Mouse (Mus musculus) forebrain, postnatal 0 days (tissue): ENCODE results near the gene Zfp706. TPM values are rescaled to one million over a fixed set of nuclear protein-coding genes. Genes with fewer than 3 reads are reported as not detected.

Experiments used
- ATAC-seq: fragments of 200-750 bp; cut with Nextera tagmentation; 2 replicates; pipeline ENCODE4 v1.8.0; 2017; ENCODE audit warnings: mild to moderate bottlenecking, moderate library complexity
- DNase-seq: peaks from one replicate; pipeline ENCODE4 v3.0.0-alpha.2; 2015
- H3K27ac ChIP-seq: fragments of 300-500 bp; sonication (generic); 2 replicates; pipeline ENCODE4 v1.5.1; 2014; ENCODE audit warnings: low read depth, mild to moderate bottlenecking, antibody characterized with exemption, low read length, moderate library complexity, mixed read lengths
- H3K27me3 ChIP-seq: fragments of 300-500 bp; sonication (generic); 2 replicates; pipeline ENCODE4 v1.6.1; 2014; ENCODE audit warnings: mild to moderate bottlenecking, low read length, mixed read lengths; ENCODE audit not compliant: insufficient read depth
- H3K36me3 ChIP-seq: fragments of 300-500 bp; sonication (generic); 2 replicates; pipeline ENCODE4 v1.6.1; 2014; ENCODE audit warnings: mild to moderate bottlenecking, moderate library complexity; ENCODE audit not compliant: insufficient read depth
- H3K4me1 ChIP-seq: fragments of 300-500 bp; sonication (generic); 2 replicates; pipeline ENCODE4 v1.6.1; 2014; ENCODE audit warnings: antibody characterized with exemption; ENCODE audit not compliant: insufficient read depth
- H3K4me2 ChIP-seq: fragments of 300-500 bp; sonication (generic); 2 replicates; pipeline ENCODE4 v1.6.1; 2014; ENCODE audit warnings: low read depth, mild to moderate bottlenecking, moderate library complexity
- H3K4me3 ChIP-seq: fragments of 300-500 bp; sonication (generic); 2 replicates; pipeline ENCODE4 v1.5.1; 2014; ENCODE audit warnings: low read depth, low read length, mixed read lengths
- H3K9ac ChIP-seq: fragments of 300-500 bp; sonication (generic); 2 replicates; pipeline ENCODE4 v1.6.1; 2014; ENCODE audit warnings: mild to moderate bottlenecking
- H3K9me3 ChIP-seq: fragments of 300-500 bp; sonication (generic); 2 replicates; pipeline ENCODE4 v1.6.1; 2016; ENCODE audit warnings: low read length
- CTCF ChIP-seq: sonication (generic); IDR thresholded peaks from 2 replicates; pipeline ENCODE4 v1.5.1; 2016; ENCODE audit warnings: antibody characterized with exemption, control low read depth, low read depth
- WGBS: fragments of 180-500 bp; shearing (Covaris S2); extraction: QIAGEN DNeasy Blood & Tissue Kit; methylation state at CpG from one replicate; pipeline ENCODE4 v1.1.7; 2014; 5-methylcytosine and 5-hydroxymethylcytosine counted together
- polyA plus RNA-seq: library from polyadenylated mRNA; unstranded; fragments of >200 nt; fragmentation: Nextera tagmentation; extraction: Ambion mirVana; gene quantifications from 2 replicates; pipeline ENCODE4 v1.2.1, GENCODE M21; 2015
- total RNA-seq: library from RNA; depleted of rRNA; stranded (reverse); fragments of >200 nt; gene quantifications from 2 replicates; pipeline ENCODE4 v1.2.3, GENCODE M21; 2014

Zfp706 gene
- total and polyA plus RNA-seq, 2 experiments from 2014 or later, result 71.0 to 575 TPM

DNA sequence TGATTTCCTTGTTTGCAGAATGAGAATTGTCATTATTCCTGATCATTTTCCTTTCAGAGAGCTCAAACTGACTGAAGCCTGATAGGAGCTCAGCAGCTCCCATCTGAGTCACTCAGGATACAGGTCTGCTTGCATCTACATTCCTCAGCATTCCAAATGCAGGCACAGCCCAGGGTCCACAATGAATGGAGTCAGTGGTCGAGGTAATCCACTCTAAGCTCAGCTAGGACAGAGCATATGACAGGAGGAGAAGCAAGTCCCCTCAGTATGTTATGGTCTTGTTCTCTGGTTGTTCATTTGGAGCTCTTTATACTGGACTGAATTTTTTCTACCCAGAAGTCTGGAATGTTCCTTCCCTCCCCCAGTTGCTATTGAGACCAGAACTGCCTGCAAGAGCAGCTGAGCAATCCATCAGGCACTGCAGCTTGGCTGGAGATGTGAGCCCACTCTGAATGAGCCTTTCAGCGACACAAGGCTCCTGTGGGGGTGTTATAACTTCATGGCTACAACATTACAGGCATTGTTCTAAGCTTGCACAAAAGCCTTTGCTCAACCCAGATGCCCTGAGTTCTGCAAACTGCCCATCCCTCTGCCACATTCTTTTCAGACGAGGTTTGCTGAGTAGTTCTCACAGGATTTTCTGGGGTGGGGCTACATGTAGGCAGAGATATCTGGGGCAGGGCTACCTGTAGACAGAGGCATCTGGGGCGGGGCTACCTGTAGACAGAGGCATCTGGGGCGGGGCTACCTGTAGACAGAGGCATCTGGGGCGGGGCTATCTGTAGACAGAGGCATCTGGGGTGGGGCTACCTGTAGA, 24.0 kb upstream of the Zfp706 start:
- TF ChIP-seq CTCF, result no peak
- Histone ChIP-seq H3K4me2 (no peak overlapping the region), H3K27me3 (no peaks in the 10 kb centered on the region), H3K27ac (peak overlapping the region; percentile 50), H3K4me3 (no peak overlapping the region), H3K36me3 (no peaks in the 10 kb centered on the region), H3K4me1 (peaks cover 17% of the 10 kb centered on the region), H3K9me3 (no peaks in the 10 kb centered on the region), H3K9ac (no peak overlapping the region)
- WGBS, result 27% methylated on average over 6 of the region's 6 CpGs
- peak; percentile 68 for DNase-seq
- ATAC-seq, result peak; percentile 85

DNA sequence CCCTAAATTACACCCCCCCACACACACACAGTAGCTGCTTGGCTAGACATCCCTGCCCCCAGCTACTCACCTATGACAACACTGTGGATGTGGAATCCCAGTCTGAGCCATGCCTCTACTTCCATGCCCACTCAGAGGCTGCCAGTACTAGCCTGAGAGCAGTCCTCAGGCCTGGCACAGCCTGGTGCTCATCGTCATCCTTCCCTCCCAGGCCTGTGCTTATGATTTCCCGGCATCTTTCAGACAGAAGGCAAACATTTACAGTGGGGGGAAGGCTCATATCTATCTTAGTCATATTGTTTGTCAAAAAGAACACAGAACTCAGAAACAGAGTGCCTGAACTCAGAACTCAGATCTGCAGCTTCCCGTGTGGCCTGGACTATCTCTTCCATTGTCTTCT, 23.4 kb upstream of the Zfp706 start:
- H3K4me3 ChIP-seq, result no peak overlapping the region
- H3K4me1 ChIP-seq, result peaks cover 13% of the 10 kb centered on the region
- no peaks in the 10 kb centered on the region for H3K27me3 ChIP-seq
- no peak overlapping the region for H3K4me2 ChIP-seq
- no peak overlapping the region for H3K9ac ChIP-seq
- no peak for DNase-seq
- 76% methylated on average over 3 of the region's 3 CpGs for WGBS
- no peak for TF ChIP-seq CTCF
- ATAC-seq, result no peak
- H3K9me3 ChIP-seq, result no peaks in the 10 kb centered on the region
- no peaks in the 10 kb centered on the region for H3K36me3 ChIP-seq
- H3K27ac ChIP-seq, result peak overlapping the region; percentile 50

GRCm38 (mm10) chr15:37027956-37028355, 20.4 kb upstream of the Zfp706 start:
- no peaks in the 10 kb centered on the region for H3K36me3 ChIP-seq
- peaks cover 9% of the 10 kb centered on the region for H3K4me1 ChIP-seq
- H3K9ac ChIP-seq, result no peak overlapping the region
- no peak for TF ChIP-seq CTCF
- no peak for DNase-seq
- no peaks in the 10 kb centered on the region for H3K27me3 ChIP-seq
- no peak overlapping the region for H3K27ac ChIP-seq
- H3K4me3 ChIP-seq, result no peak overlapping the region
- H3K4me2 ChIP-seq, result no peak overlapping the region
- no peak for ATAC-seq
- no peaks in the 10 kb centered on the region for H3K9me3 ChIP-seq

DNA sequence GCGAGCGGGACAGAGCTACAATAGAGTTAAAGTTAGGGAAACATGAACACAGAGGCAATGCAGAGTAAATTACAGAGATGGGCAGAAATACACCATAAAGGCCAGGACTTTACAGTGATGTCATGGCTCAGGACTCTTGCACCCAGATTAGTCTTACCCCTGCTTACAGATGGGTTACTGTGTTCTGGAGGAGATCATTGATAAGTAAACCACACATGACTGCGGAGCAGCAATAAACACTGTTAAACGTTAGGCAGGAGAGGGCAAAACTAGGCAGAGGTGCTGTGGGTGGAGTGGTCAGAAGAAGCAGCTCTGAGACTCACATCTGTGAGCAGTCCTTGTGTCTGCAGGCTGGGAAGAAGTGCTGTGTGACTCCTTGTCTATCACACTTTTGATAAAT, 18.9 kb upstream of the Zfp706 start:
- H3K4me2 ChIP-seq, result no peak overlapping the region
- WGBS, result 82% methylated on average over 4 of the region's 4 CpGs
- H3K4me3 ChIP-seq, result no peak overlapping the region
- no peak overlapping the region for H3K9ac ChIP-seq
- no peak overlapping the region for H3K27ac ChIP-seq
- no peak for TF ChIP-seq CTCF
- ATAC-seq (no peak), DNase-seq (no peak)
- no peaks in the 10 kb centered on the region for H3K36me3 ChIP-seq
- no peaks in the 10 kb centered on the region for H3K9me3 ChIP-seq
- H3K4me1 ChIP-seq, result peaks cover 7% of the 10 kb centered on the region
- H3K27me3 ChIP-seq, result no peaks in the 10 kb centered on the region

- Histone ChIP-seq H3K27me3 (no peaks in the 10 kb centered on the region), H3K27ac (no peak overlapping the region), H3K36me3 (no peaks in the 10 kb centered on the region), H3K4me1 (no peaks in the 10 kb centered on the region), H3K4me2 (no peak overlapping the region), H3K4me3 (no peak overlapping the region), H3K9ac (no peak overlapping the region), H3K9me3 (no peaks in the 10 kb centered on the region)
- peak; percentile 51 for TF ChIP-seq CTCF
- no peak for ATAC-seq
- no peak for DNase-seq
Measured at GRCm38 (mm10) chr15:37020581-37021245, 13.1 kb upstream of the Zfp706 start.

DNA sequence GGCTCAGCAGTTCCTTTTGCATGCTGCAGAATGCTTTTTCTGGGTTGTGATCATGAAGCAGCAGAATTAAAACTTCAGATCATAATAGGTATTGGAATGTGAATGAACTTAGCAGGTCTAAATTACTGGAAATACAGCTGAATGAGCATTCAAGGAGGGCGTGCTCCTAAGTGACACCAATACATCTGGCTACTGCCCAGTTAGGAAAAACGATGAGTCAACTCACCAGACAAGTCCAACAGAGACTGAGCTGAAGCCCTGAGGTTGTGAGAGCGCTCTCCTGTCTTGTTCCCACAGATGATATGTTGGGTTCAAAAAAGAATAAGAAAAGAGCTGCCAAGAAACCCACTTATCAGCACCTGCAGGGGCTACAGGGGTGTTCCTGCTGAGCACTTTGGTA, 11.9 kb upstream of the Zfp706 start:
- Histone ChIP-seq H3K9ac (no peak overlapping the region), H3K4me3 (no peak overlapping the region), H3K4me1 (no peaks in the 10 kb centered on the region), H3K27ac (no peak overlapping the region), H3K27me3 (no peaks in the 10 kb centered on the region), H3K36me3 (no peaks in the 10 kb centered on the region), H3K9me3 (no peaks in the 10 kb centered on the region), H3K4me2 (no peak overlapping the region)
- ATAC-seq (no peak), DNase-seq (no peak)
- 85% methylated on average over 3 of the region's 3 CpGs for WGBS
- no peak for TF ChIP-seq CTCF

GRCm38 (mm10) chr15:37011897-37012296, 4.3 kb upstream of the Zfp706 start:
- Histone ChIP-seq H3K4me2 (no peak overlapping the region), H3K9me3 (no peaks in the 10 kb centered on the region), H3K4me3 (no peak overlapping the region), H3K4me1 (peaks cover 3% of the 10 kb centered on the region; the same call in 1 of the 2 replicates), H3K9ac (no peak overlapping the region), H3K36me3 (no peaks in the 10 kb centered on the region), H3K27me3 (no peaks in the 10 kb centered on the region), H3K27ac (no peak overlapping the region)
- ATAC-seq, result no peak
- no peak for DNase-seq
- no peak for TF ChIP-seq CTCF
- WGBS, result 96% methylated on average over 7 of the region's 7 CpGs
